Mouse (Mus musculus) limb, embryonic 14.5 days (tissue): Measurements from ENCODE around the gene Mrps26. TPM values are rescaled to one million over a fixed set of nuclear protein-coding genes. Genes with fewer than 3 reads are reported as not detected.

Experiments used
- ATAC-seq: fragments of 200-750 bp; cut with Nextera tagmentation; 2 replicates; pipeline ENCODE4 v1.8.0; 2017; ENCODE audit warnings: low read depth, moderate number of reproducible peaks, moderate TSS enrichment; ENCODE audit not compliant: low FRiP score
- DNase-seq: peaks from one replicate; pipeline ENCODE4 v3.0.0-alpha.2; 2015; ENCODE audit warnings: low spot score
- H3K27ac ChIP-seq: fragments of 300-500 bp; sonication (generic); replicated peaks from 2 replicates; pipeline ENCODE4 v1.5.1; 2014; ENCODE audit warnings: low read depth, mild to moderate bottlenecking, low read length, moderate library complexity, mixed read lengths
- H3K27me3 ChIP-seq: fragments of 300-500 bp; sonication (generic); 2 replicates; pipeline ENCODE4 v1.6.1; 2014; ENCODE audit warnings: low read length, mixed read lengths; ENCODE audit not compliant: control insufficient read depth, insufficient read depth
- H3K36me3 ChIP-seq: fragments of 300-500 bp; sonication (generic); 2 replicates; pipeline ENCODE4 v1.6.1; 2014; ENCODE audit warnings: mild to moderate bottlenecking, low read length, moderate library complexity, mixed read lengths; ENCODE audit not compliant: control insufficient read depth, insufficient read depth
- H3K4me1 ChIP-seq: fragments of 300-500 bp; sonication (generic); 2 replicates; pipeline ENCODE4 v1.6.1; 2014; ENCODE audit warnings: antibody characterized with exemption, low read length, mixed read lengths; ENCODE audit not compliant: control insufficient read depth, insufficient read depth
- H3K4me2 ChIP-seq: fragments of 300-500 bp; sonication (generic); replicated peaks from 2 replicates; pipeline ENCODE4 v1.6.1; 2014; ENCODE audit warnings: low read depth, mild to moderate bottlenecking, low read length, moderate library complexity; ENCODE audit not compliant: severe bottlenecking
- H3K4me3 ChIP-seq: fragments of 300-500 bp; sonication (generic); replicated peaks from 2 replicates; pipeline ENCODE4 v1.5.1; 2014; ENCODE audit warnings: low read length
- H3K9ac ChIP-seq: fragments of 300-500 bp; sonication (generic); 2 replicates; pipeline ENCODE4 v1.6.1; 2014; ENCODE audit warnings: mild to moderate bottlenecking, low read depth, low read length, moderate library complexity; ENCODE audit not compliant: severe bottlenecking
- H3K9me3 ChIP-seq: fragments of 300-500 bp; sonication (generic); 2 replicates; pipeline ENCODE4 v1.6.1; 2016; ENCODE audit warnings: low read length; ENCODE audit not compliant: control insufficient read depth
- POLR2A ChIP-seq: fragments of 200-500 bp; IDR thresholded peaks from 2 replicates; pipeline ENCODE4 v1.8.0; 2012; ENCODE audit warnings: inconsistent platforms, mild to moderate bottlenecking, moderate library complexity, borderline replicate concordance; ENCODE audit not compliant: insufficient read depth, insufficient read length; ENCODE audit errors: extremely low read depth
- WGBS: fragments of 180-500 bp; shearing (Covaris S2); extraction: QIAGEN DNeasy Blood & Tissue Kit; methylation state at CpG from one replicate; pipeline ENCODE4 v1.1.7; 2014; 5-methylcytosine and 5-hydroxymethylcytosine counted together
- microRNA-seq: library from miRNA; unstranded; fragments of <30 nt; microRNA quantifications from one replicate; pipeline ENCODE4, GENCODE M21; 2016
- polyA plus RNA-seq, 2 experiments: library from polyadenylated mRNA; depleted of rRNA in 1 of 2; stranded (reverse) in 1 of 2; unstranded in 1 of 2; fragments of >200 nt; fragmentation: Nextera tagmentation in 1 of 2; extraction: Ambion mirVana in 1 of 2; gene quantifications; 2 replicates each; pipeline versions ENCODE4 v1.2.1 to v1.2.3; 2012 to 2014

Mrps26 gene
- polyA plus RNA-seq, 2 experiments, result 77.9 to 102 TPM

DNA sequence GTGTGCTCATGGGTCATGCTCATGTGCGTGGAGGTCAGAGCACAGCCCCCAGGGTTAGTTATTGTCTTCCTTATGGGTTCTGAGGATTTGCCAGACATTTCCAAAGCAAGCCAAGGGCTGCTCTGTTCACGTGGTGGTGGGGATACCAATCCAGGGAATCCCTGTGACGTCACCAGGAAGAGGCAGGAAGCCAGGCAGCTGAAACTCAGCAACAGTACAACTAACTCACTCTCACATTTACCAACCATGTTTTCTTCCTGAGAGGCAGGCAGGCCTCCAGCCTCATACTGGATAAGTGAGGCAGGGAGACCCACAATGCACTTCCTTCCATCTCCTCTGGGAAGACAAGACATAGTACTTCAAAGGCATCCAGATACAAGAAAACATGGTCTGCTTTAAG is 34.9 kb downstream of the Mrps26 start:
- no peaks in the 10 kb centered on the region for H3K9me3 ChIP-seq
- no peaks in the 10 kb centered on the region for H3K27me3 ChIP-seq
- peaks cover 72% of the 10 kb centered on the region for H3K36me3 ChIP-seq
- no peak overlapping the region for H3K4me2 ChIP-seq
- no peak overlapping the region for H3K4me3 ChIP-seq
- ATAC-seq (no peak), DNase-seq (no peak)
- H3K4me1 ChIP-seq, result no peaks in the 10 kb centered on the region
- H3K9ac ChIP-seq, result no peak overlapping the region
- no peak for TF ChIP-seq POLR2A
- WGBS, result 72% methylated on average over 3 of the region's 3 CpGs
- no peak overlapping the region for H3K27ac ChIP-seq

DNA sequence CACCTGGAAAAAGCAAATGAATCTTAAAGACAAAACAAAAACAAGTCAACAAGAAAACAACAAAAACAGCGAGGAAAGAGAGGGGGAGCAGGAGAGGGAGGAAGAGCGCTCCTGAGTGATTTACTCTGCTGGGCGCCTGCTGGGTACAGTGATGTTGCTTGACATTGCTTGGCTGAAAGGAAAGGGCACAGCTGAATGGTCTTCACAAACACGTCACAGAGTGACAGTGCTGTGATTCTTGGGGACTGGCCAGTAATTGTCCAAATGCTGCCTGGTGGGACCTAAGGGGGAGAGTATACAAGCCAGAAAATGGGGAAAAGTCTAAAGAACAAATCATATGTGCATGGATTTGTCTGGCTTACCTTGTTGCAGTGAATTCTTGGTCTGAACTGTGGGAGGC is 38.7 kb downstream of the Mrps26 start:
- no peak overlapping the region for H3K4me3 ChIP-seq
- no peaks in the 10 kb centered on the region for H3K9me3 ChIP-seq
- H3K4me1 ChIP-seq, result no peaks in the 10 kb centered on the region
- ATAC-seq (no peak), DNase-seq (no peak)
- H3K27me3 ChIP-seq, result no peaks in the 10 kb centered on the region
- H3K36me3 ChIP-seq, result peaks cover 55% of the 10 kb centered on the region
- H3K4me2 ChIP-seq, result no peak overlapping the region
- H3K9ac ChIP-seq, result no peak overlapping the region
- TF ChIP-seq POLR2A, result no peak
- WGBS, result 90% methylated on average over 4 of the region's 4 CpGs
- no peak overlapping the region for H3K27ac ChIP-seq

DNA sequence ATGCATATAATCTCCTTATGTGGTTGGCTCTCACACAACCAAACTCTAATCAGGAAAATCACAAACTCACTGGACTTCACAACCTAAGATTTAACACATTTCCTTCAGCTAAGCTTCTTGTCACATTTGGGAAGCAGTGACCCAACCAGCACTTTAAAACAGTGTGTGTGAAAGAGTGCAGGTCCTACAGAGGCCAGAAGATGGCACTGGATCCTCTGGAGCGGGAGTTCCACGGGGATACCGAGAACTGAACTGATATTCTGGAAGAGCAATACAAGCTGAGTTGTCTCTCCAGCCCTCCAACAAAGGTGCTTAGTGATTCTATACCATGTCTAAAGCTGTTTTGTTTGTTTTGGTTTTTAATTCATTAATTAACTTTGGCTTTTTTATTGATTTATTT is 49.5 kb downstream of the Mrps26 start:
- TF ChIP-seq POLR2A, result no peak
- 69% methylated on average over 3 of the region's 3 CpGs for WGBS
- Histone ChIP-seq H3K27ac (no peak overlapping the region), H3K9me3 (no peaks in the 10 kb centered on the region), H3K4me2 (no peak overlapping the region), H3K36me3 (peaks cover 33% of the 10 kb centered on the region), H3K27me3 (no peaks in the 10 kb centered on the region), H3K4me3 (no peak overlapping the region), H3K9ac (no peak overlapping the region), H3K4me1 (no peaks in the 10 kb centered on the region)
- DNase-seq, result no peak
- no peak for ATAC-seq

Small RNAs within 50 kb of the gene (microRNA-seq; reads per million reads assigned to microRNA genes)
- not detected for gene Gm23876

Other genes starting within 250 kb of the Mrps26 start
- 112 and 129 TPM in 2 replicates for gene Cpxm1, start 166.2 kb upstream of the Mrps26 start, polyA plus RNA-seq (2012; rRNA removed)
- 108 and 125 TPM in 2 replicates for gene Cpxm1, start 166.2 kb upstream of the Mrps26 start, polyA plus RNA-seq (2014; fragmentation: Nextera tagmentation; extraction: Ambion mirVana)
- not detected in 2 replicates for gene Gm28372, start 158.5 kb upstream of the Mrps26 start, polyA plus RNA-seq (2012; rRNA removed)
- not detected in 2 replicates for gene Gm28372, start 158.5 kb upstream of the Mrps26 start, polyA plus RNA-seq (2014; fragmentation: Nextera tagmentation; extraction: Ambion mirVana)
- not detected in 2 replicates for gene 1700020A23Rik, start 158.5 kb upstream of the Mrps26 start, polyA plus RNA-seq (2012; rRNA removed)
- not detected in 2 replicates for gene 1700020A23Rik, start 158.5 kb upstream of the Mrps26 start, polyA plus RNA-seq (2014; fragmentation: Nextera tagmentation; extraction: Ambion mirVana)
- gene Tmem239, start 157.3 kb upstream of the Mrps26 start, polyA plus RNA-seq (2012; rRNA removed), result not detected in 2 replicates
- not detected in 2 replicates for gene Tmem239, start 157.3 kb upstream of the Mrps26 start, polyA plus RNA-seq (2014; fragmentation: Nextera tagmentation; extraction: Ambion mirVana)
- 148 and 170 TPM in 2 replicates for gene Vps16, start 139.4 kb upstream of the Mrps26 start, polyA plus RNA-seq (2012; rRNA removed)
- gene Vps16, start 139.4 kb upstream of the Mrps26 start, polyA plus RNA-seq (2014; fragmentation: Nextera tagmentation; extraction: Ambion mirVana), result 67.0 and 82.3 TPM in 2 replicates
- gene Pced1a, start 139.0 kb upstream of the Mrps26 start, polyA plus RNA-seq (2012; rRNA removed), result 57.5 and 64.1 TPM in 2 replicates
- gene Pced1a, start 139.0 kb upstream of the Mrps26 start, polyA plus RNA-seq (2014; fragmentation: Nextera tagmentation; extraction: Ambion mirVana), result 13.0 and 13.2 TPM in 2 replicates
- gene Ptpra, start 113.5 kb upstream of the Mrps26 start, polyA plus RNA-seq (2012; rRNA removed), result 81.7 and 94.9 TPM in 2 replicates
- 118 and 124 TPM in 2 replicates for gene Ptpra, start 113.5 kb upstream of the Mrps26 start, polyA plus RNA-seq (2014; fragmentation: Nextera tagmentation; extraction: Ambion mirVana)
- gene Oxt, start 12.4 kb downstream of the Mrps26 start, polyA plus RNA-seq (2012; rRNA removed), result 0.19 and 0.68 TPM in 2 replicates
- not detected in 2 replicates for gene Oxt, start 12.4 kb downstream of the Mrps26 start, polyA plus RNA-seq (2014; fragmentation: Nextera tagmentation; extraction: Ambion mirVana)
- 0.13 TPM in 1 of 2 replicates, not detected in the other for gene Avp, start 18.8 kb downstream of the Mrps26 start, polyA plus RNA-seq (2012; rRNA removed)
- not detected in 2 replicates for gene Avp, start 18.8 kb downstream of the Mrps26 start, polyA plus RNA-seq (2014; fragmentation: Nextera tagmentation; extraction: Ambion mirVana)
- 5.7 and 6.1 TPM in 2 replicates for gene Fastkd5, start 66.3 kb downstream of the Mrps26 start, polyA plus RNA-seq (2012; rRNA removed)
- 14.2 and 15.0 TPM in 2 replicates for gene Fastkd5, start 66.3 kb downstream of the Mrps26 start, polyA plus RNA-seq (2014; fragmentation: Nextera tagmentation; extraction: Ambion mirVana)
- gene Ubox5, start 66.3 kb downstream of the Mrps26 start, polyA plus RNA-seq (2012; rRNA removed), result 11.8 and 14.1 TPM in 2 replicates
- gene Ubox5, start 66.3 kb downstream of the Mrps26 start, polyA plus RNA-seq (2014; fragmentation: Nextera tagmentation; extraction: Ambion mirVana), result 14.3 and 15.0 TPM in 2 replicates
- gene Lzts3, start 79.1 kb downstream of the Mrps26 start, polyA plus RNA-seq (2012; rRNA removed), result 14.6 and 16.2 TPM in 2 replicates
- 1.1 and 1.4 TPM in 2 replicates for gene Lzts3, start 79.1 kb downstream of the Mrps26 start, polyA plus RNA-seq (2014; fragmentation: Nextera tagmentation; extraction: Ambion mirVana)
- 48.0 and 58.5 TPM in 2 replicates for gene Ddrgk1, start 100.9 kb downstream of the Mrps26 start, polyA plus RNA-seq (2012; rRNA removed)
- gene Ddrgk1, start 100.9 kb downstream of the Mrps26 start, polyA plus RNA-seq (2014; fragmentation: Nextera tagmentation; extraction: Ambion mirVana), result 53.7 and 66.3 TPM in 2 replicates
- 81.7 and 82.6 TPM in 2 replicates for gene Itpa, start 103.9 kb downstream of the Mrps26 start, polyA plus RNA-seq (2012; rRNA removed)
- 99.4 and 104 TPM in 2 replicates for gene Itpa, start 103.9 kb downstream of the Mrps26 start, polyA plus RNA-seq (2014; fragmentation: Nextera tagmentation; extraction: Ambion mirVana)
- 3.4 and 4.8 TPM in 2 replicates for gene Slc4a11, start 133.8 kb downstream of the Mrps26 start, polyA plus RNA-seq (2012; rRNA removed)
- gene Slc4a11, start 133.8 kb downstream of the Mrps26 start, polyA plus RNA-seq (2014; fragmentation: Nextera tagmentation; extraction: Ambion mirVana), result 1.9 and 2.0 TPM in 2 replicates